Comparison of ENCODE assay signal across 8 mouse cellular contexts in the genomic region with DNA sequence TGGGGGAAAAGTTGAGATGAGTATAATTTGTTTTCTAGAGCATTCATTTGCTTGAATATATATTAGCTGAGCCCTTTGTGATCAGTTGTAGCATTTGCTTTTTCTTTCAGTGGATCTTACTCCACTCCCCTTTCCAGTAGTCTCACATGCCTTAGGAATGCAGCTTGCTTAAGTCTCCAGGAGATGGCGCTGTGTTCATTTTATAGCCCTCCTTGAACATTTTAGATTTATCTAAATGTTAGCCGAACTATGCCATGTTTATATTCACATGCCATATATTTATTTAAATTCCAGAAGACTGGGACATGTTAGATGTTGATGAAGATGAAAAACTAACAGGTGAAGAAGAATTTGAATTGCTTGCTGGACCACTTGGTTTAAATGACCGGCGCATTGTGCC. TPM values are rescaled to one million over a fixed set of nuclear protein-coding genes. Genes with fewer than 3 reads are reported as not detected.
DNase-seq lines count a peak whose midpoint lies in the region; ATAC-seq and TF ChIP-seq lines count a peak whose summit lies in the region.

No protein-coding gene starts in this region.

- no peak for TF ChIP-seq POLR2A in liver, adult 2 months (IDR thresholded peaks at IDR 0.05; ENCODE audit: extremely low read depth, insufficient read depth, low read length)

- H3K79me2 ChIP-seq in liver, adult 2 months (ENCODE audit: control insufficient read depth, insufficient read depth, low read length) = no peaks in the 10 kb centered on the region

- WGBS in embryonic facial prominence, embryonic 11.5 days = 59% methylated on average over 4 of the region's 4 CpGs
- 63% methylated on average over 4 of the region's 4 CpGs for WGBS in embryonic facial prominence, embryonic 10.5 days
- WGBS in liver, adult 2 months = 74% methylated on average over 4 of the region's 4 CpGs
- WGBS in liver, embryonic 12.5 days (ENCODE audit: insufficient replicate concordance) = 59% methylated on average over 4 of the region's 4 CpGs

- H3K9ac ChIP-seq in embryonic facial prominence, embryonic 11.5 days (replicated peaks; ENCODE audit: low read length) = no peak overlapping the region
- no peak overlapping the region for H3K9ac ChIP-seq in liver, adult 2 months (ENCODE audit: low read depth, low read length)
- no peak overlapping the region for H3K9ac ChIP-seq in liver, embryonic 12.5 days

- TF ChIP-seq CTCF in liver, adult 2 months (IDR thresholded peaks at IDR 0.05; ENCODE audit: low read depth, low read length) = no peak

- no peaks in the 10 kb centered on the region for H3K9me3 ChIP-seq in embryonic facial prominence, embryonic 11.5 days (replicated peaks; ENCODE audit: control insufficient read depth, low read length)
- H3K9me3 ChIP-seq in embryonic facial prominence, embryonic 10.5 days = no peaks in the 10 kb centered on the region
- no peaks in the 10 kb centered on the region for H3K9me3 ChIP-seq in liver, embryonic 12.5 days (replicated peaks)

- H3K27ac ChIP-seq in embryonic facial prominence, embryonic 11.5 days (replicated peaks; ENCODE audit: low read depth, low read length) = no peak overlapping the region
- no peak overlapping the region for H3K27ac ChIP-seq in embryonic facial prominence, embryonic 10.5 days (replicated peaks)
- H3K27ac ChIP-seq in liver, adult 2 months (replicated peaks; ENCODE audit: insufficient read depth, low read depth, low read length) = no peak overlapping the region
- no peak overlapping the region for H3K27ac ChIP-seq in liver, embryonic 12.5 days

- DNase-seq in embryonic facial prominence, embryonic 11.5 days (ENCODE audit: low spot score) = peak; percentile 74
- no peak for DNase-seq in embryonic facial prominence, embryonic 10.5 days (ENCODE audit: low spot score)
- peak; percentile 19 for DNase-seq in liver, adult 2 months (ENCODE audit: extremely low read depth, low read depth, low spot score)
- peak; percentile 62 for DNase-seq in R1 (ENCODE audit: low read depth, low spot score)
- DNase-seq in embryo, embryonic 9.5 days (ENCODE audit: extremely low spot score) = peak; percentile 3
- peak; percentile 8 for DNase-seq in skeletal muscle tissue, adult 2 months (ENCODE audit: low read depth, low spot score)
- DNase-seq in frontal cortex, postnatal 36 days (ENCODE audit: low spot score in 2 of 2) = no peak

- H3K27me3 ChIP-seq in embryonic facial prominence, embryonic 11.5 days (ENCODE audit: control insufficient read depth, insufficient read depth, low read length) = no peaks in the 10 kb centered on the region
- H3K27me3 ChIP-seq in embryonic facial prominence, embryonic 10.5 days (replicated peaks; ENCODE audit: low read depth, poor library complexity, severe bottlenecking) = no peaks in the 10 kb centered on the region
- no peaks in the 10 kb centered on the region for H3K27me3 ChIP-seq in liver, adult 2 months (ENCODE audit: control insufficient read depth, insufficient read depth, low read length)
- H3K27me3 ChIP-seq in liver, embryonic 12.5 days (replicated peaks) = no peaks in the 10 kb centered on the region

- no peaks in the 10 kb centered on the region for H3K4me1 ChIP-seq in embryonic facial prominence, embryonic 11.5 days (ENCODE audit: control insufficient read depth, insufficient read depth, low read length)
- H3K4me1 ChIP-seq in embryonic facial prominence, embryonic 10.5 days = no peaks in the 10 kb centered on the region
- no peaks in the 10 kb centered on the region for H3K4me1 ChIP-seq in liver, adult 2 months (ENCODE audit: control insufficient read depth, insufficient read depth, low read length)
- no peaks in the 10 kb centered on the region for H3K4me1 ChIP-seq in liver, embryonic 12.5 days

- H3K4me2 ChIP-seq in embryonic facial prominence, embryonic 11.5 days (ENCODE audit: low read depth, low read length) = no peak overlapping the region
- H3K4me2 ChIP-seq in liver, embryonic 12.5 days = no peak overlapping the region

- no peak overlapping the region for H3K4me3 ChIP-seq in embryonic facial prominence, embryonic 11.5 days (ENCODE audit: low read depth, low read length)
- no peak overlapping the region for H3K4me3 ChIP-seq in embryonic facial prominence, embryonic 10.5 days
- H3K4me3 ChIP-seq in liver, adult 2 months (ENCODE audit: insufficient read depth, low read depth, low read length) = no peak overlapping the region
- no peak overlapping the region for H3K4me3 ChIP-seq in liver, embryonic 12.5 days

- peaks cover 3% of the 10 kb centered on the region for H3K36me3 ChIP-seq in embryonic facial prominence, embryonic 11.5 days (replicated peaks; ENCODE audit: control insufficient read depth, insufficient read depth, low read depth, low read length)
- peaks cover 70% of the 10 kb centered on the region for H3K36me3 ChIP-seq in embryonic facial prominence, embryonic 10.5 days (replicated peaks)
- peaks cover 50% of the 10 kb centered on the region for H3K36me3 ChIP-seq in liver, adult 2 months (ENCODE audit: control insufficient read depth, insufficient read depth, low read length)
- peaks cover 77% of the 10 kb centered on the region for H3K36me3 ChIP-seq in liver, embryonic 12.5 days

- ATAC-seq in embryonic facial prominence, embryonic 11.5 days (replicated peaks; ENCODE audit: insufficient number of reproducible peaks, low FRiP score, low TSS enrichment, low read depth) = no peak
- no peak for ATAC-seq in liver, embryonic 12.5 days

RNA-seq across cellular contexts. Expression of a gene that starts 49.3 kb away (rescaled TPM):
- 1.6 and 1.9 TPM in 2 replicates for polyA plus RNA-seq in embryonic facial prominence, embryonic 11.5 days (2014; fragmentation: Nextera tagmentation; extraction: Ambion mirVana)
- polyA plus RNA-seq in embryonic facial prominence, embryonic 10.5 days (2016; fragmentation: Nextera tagmentation; extraction: Ambion mirVana) = 1.3 and 1.4 TPM in 2 replicates
- 0.18 and 0.27 TPM in 2 replicates for total RNA-seq in liver, adult 2 months (2014; rRNA removed)
- 0.34 and 0.39 TPM in 2 replicates for polyA plus RNA-seq in liver, adult 2 months (2012; rRNA removed)
- polyA plus RNA-seq in liver, embryonic 12.5 days (2016; fragmentation: Nextera tagmentation; extraction: Ambion mirVana) = 0.64 and 0.77 TPM in 2 replicates

Comparison
In these comparisons a context has a peak if more than half of its experiments do, and no peak if none do; other contexts are left out.
1. DNase-seq: peak in embryonic facial prominence, embryonic 11.5 days (single experiment), liver, adult 2 months (single experiment), R1 (single experiment), embryo, embryonic 9.5 days (single experiment) and skeletal muscle tissue, adult 2 months (single experiment); none in embryonic facial prominence, embryonic 10.5 days (single experiment) and frontal cortex, postnatal 36 days (0 of 2).